Mouse (Mus musculus) macrophage (primary cell): ENCODE measurements around the gene Hnrnpa1. TPM values are rescaled to one million over a fixed set of nuclear protein-coding genes. Genes with fewer than 3 reads are reported as not detected.
"Not testable (repeated sequence)": the region's sequence is repeated elsewhere in the genome, so short reads cannot be mapped to it uniquely, and the experiment has no call there.

Experiments
- H3K27ac ChIP-seq: fragments of 350-480 bp; formaldehyde crosslinking; 2 replicates; pipeline ENCODE4 v1.9.0; 2021
- H3K36me3 ChIP-seq: fragments of 350-480 bp; formaldehyde crosslinking; 2 replicates; pipeline ENCODE4 v1.9.0; 2021; ENCODE audit errors: inconsistent target
- H3K4me3 ChIP-seq: fragments of 350-480 bp; formaldehyde crosslinking; 2 replicates; pipeline ENCODE4 v1.9.0; 2021; ENCODE audit errors: inconsistent target
- H3K79me2 ChIP-seq: fragments of 350-480 bp; formaldehyde crosslinking; 2 replicates; pipeline ENCODE4 v1.9.0; 2021; ENCODE audit errors: inconsistent target
- WGBS: methylation state at CpG from one replicate; pipeline ENCODE4 v1.1.7; 2026; ENCODE audit warnings: inconsistent platforms; ENCODE audit not compliant: missing documents; 5-methylcytosine and 5-hydroxymethylcytosine counted together
- polyA plus RNA-seq: library from polyadenylated mRNA; stranded (reverse); fragments of 250-400 nt; gene quantifications from 3 replicates; pipeline ENCODE4 v1.2.4, GENCODE M21; 2018; ENCODE audit warnings: inconsistent platforms

The Hnrnpa1 gene
- polyA plus RNA-seq, 1 experiment from 2014 or later = 228 TPM

DNA sequence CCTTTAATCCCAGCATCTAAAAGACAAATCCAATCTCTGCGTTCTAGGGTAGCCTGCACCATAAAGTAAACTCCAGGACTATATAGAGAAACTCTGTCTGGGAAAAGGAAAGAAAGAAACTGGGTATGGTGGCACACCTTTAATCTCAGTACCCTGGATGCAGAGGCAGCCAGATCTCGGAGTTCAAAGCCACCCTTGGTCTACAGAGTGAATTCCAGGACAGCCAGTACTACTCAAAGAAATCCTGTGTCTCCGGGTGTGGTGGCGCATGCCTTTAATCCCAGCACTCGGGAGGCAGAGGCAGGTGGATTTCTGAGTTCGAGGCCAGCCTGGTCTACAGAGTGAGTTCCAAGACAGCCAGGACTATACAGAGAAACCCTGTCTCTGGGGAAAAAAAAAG is 9.3 kb downstream of the Hnrnpa1 start:
- not testable (repeated sequence) for H3K79me2 ChIP-seq, H3K4me3 ChIP-seq, H3K27ac ChIP-seq
- 96% methylated on average over 4 of the region's 6 CpGs for WGBS
- peaks cover 37% of the 10 kb centered on the region for H3K36me3 ChIP-seq

DNA sequence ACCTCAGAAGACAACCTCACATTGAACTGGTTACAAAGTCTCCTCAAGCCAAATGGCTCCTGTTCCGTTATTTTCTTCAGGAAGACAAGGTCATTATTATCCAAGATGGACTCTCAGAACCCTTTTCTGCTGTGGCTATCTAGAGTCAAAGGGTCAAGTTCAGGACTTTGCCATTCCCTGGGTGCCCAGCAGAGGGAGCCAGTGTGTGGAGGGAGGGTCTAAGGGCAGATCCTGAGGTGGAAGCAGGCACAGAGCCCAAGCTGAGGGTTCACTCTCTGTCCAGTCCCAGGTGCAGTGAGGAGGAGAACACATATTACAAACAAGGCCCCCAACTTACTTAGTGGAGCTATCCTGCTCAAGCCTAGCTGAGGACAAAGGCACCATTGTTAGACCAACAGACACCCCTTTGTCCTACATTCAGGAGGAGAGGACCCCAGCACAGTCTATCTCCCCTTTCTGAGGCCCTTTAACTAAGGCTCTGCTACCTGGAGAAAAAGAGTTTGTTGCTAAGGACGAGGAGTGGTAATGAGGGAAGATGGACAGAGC is 10.0 kb downstream of the Hnrnpa1 start:
- no peak overlapping the region for H3K27ac ChIP-seq
- H3K79me2 ChIP-seq = peaks cover 6% of the 10 kb centered on the region; the same call in 1 of the 2 replicates
- H3K4me3 ChIP-seq = no peak overlapping the region
- WGBS = 31% methylated on average over 2 of the region's 2 CpGs
- peaks cover 32% of the 10 kb centered on the region for H3K36me3 ChIP-seq

DNA sequence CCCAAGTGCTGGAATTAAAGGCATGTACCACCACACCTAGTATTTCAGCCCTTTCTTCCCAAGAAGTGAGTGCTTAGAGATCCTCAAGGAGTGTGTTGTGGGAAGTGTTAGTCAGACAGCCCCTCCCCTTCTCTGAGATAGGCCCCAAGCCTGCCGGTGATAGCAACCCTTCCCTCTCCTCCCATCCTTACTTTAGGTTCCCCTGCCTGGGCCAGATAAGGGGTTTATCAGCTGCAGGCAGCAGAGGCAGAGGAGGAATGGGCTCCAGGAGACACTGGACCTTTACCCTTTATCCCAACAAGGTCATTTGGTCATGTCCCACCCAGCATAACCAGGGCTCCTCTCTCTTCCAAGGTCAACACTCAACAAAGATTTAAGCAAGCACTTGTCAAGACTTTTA is 11.4 kb downstream of the Hnrnpa1 start:
- H3K4me3 ChIP-seq = no peak overlapping the region
- no peak overlapping the region for H3K27ac ChIP-seq
- H3K36me3 ChIP-seq = peaks cover 19% of the 10 kb centered on the region
- peaks cover 6% of the 10 kb centered on the region; the same call in 1 of the 2 replicates for H3K79me2 ChIP-seq
- WGBS = 40% methylated on average over 1 of the region's 1 CpGs

DNA sequence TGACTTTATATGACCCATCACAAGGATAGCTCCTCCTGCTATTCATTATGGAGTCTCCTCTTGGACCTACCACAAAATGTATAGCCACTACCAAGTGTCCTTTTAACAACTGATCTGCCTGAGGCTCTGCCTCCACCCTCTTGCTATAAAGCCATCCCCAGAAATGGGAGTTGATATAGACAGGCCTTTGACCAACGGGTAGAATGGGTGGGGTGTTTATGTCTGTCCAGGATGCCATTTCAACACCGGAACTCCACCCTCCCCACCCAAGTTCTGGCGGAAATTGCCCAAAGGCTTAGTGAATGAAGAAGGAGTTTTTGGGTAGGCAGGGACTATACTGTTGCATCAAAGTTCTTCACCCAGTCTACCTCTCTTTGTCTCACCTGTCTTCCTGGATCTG is 12.4 kb downstream of the Hnrnpa1 start:
- Histone ChIP-seq H3K79me2 (peaks cover 6% of the 10 kb centered on the region; the same call in 1 of the 2 replicates), H3K27ac (no peak overlapping the region), H3K4me3 (no peak overlapping the region), H3K36me3 (peaks cover 9% of the 10 kb centered on the region; the same call in 1 of the 2 replicates)
- 28% methylated on average over 3 of the region's 3 CpGs for WGBS

DNA sequence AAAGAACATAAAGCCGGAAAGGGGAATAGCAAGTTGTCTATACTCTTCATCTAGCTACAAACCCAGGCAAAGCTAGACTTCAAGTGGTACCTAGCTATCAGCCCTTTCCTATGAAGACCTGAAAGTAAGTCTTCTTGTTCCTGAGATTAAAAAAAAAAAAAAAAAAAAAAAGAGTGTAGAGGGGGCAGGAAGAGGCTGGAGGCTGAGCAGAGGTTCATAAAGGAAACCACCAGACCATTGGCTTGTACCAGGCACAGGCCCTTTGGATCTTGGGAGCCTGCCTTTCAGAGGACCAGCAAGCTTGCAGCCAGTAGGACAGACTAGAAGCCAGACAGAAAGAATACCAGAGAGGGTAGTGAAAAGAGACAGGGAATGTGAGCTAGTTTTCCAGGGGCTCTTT is 13.1 kb downstream of the Hnrnpa1 start:
- no peak overlapping the region for H3K27ac ChIP-seq
- H3K36me3 ChIP-seq = 0 out of 2 replicates have a peak, but pooled peaks cover 3% of the 10 kb centered on the region
- 54% methylated on average over 1 of the region's 1 CpGs for WGBS
- H3K79me2 ChIP-seq = peaks cover 6% of the 10 kb centered on the region; the same call in 1 of the 2 replicates
- no peak overlapping the region for H3K4me3 ChIP-seq

DNA sequence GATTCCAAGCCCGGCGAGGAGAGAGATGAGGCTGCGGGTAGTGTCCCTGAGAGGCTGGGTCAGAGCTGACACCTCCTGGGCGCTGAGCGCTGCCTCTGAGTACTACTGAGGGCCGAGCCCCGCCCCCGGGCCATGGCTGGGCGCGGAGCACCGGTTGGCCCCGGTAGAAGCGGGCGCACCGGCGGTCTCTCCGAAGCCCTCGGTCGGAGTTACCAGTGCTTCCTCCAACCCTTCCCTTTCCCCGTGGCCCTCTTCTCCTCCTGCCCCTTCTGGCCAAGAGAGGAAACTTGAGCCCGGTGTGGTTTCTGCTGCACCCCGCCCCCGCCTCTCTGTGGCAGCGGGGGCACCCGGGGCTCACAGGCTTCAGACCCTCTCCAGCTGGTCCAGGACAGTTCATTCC is 14.9 kb downstream of the Hnrnpa1 start:
- Histone ChIP-seq H3K36me3 (no peaks in the 10 kb centered on the region), H3K27ac (no peak overlapping the region), H3K79me2 (peaks cover 6% of the 10 kb centered on the region; the same call in 1 of the 2 replicates), H3K4me3 (peak overlapping the region; percentile 29)
- WGBS = 3% methylated on average over 25 of the region's 25 CpGs

DNA sequence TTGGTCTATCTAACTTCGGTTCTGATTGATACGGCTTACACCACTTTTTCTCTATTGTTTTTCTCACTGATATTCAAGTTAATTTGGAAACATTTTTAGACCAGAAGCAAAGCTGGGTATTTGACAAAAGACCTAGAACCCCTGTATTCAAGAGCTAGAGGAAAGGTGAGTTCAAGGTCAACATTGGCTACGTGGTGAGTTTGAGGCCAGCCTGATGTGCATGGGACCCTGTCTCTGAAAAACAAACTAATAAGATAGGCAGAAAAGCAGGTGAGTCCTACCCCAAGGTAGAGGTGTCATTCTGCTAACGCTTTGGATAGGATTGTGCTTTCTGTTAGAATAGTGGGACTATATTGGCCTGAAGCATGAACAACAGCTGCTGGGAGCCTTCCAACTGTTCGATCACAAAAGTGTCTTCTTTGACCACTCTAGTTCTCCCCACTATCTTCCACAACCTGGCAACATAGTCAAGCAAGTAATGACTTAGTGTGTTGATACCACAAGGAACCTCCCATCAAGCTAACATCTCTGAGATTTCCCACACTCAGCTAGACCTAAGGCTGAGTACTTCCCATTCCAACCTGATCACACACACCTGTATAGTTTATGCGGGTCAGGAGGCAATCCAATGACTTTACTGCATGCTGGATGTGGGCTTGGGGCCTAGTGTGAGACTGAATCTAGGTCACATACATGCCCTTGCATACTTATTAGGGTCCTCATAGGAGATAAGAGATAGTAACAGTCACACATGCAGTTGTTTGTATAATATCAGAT is 16.2 kb downstream of the Hnrnpa1 start:
- H3K36me3 ChIP-seq = no peaks in the 10 kb centered on the region
- peaks cover 6% of the 10 kb centered on the region; the same call in 1 of the 2 replicates for H3K79me2 ChIP-seq
- H3K27ac ChIP-seq = no peak overlapping the region
- H3K4me3 ChIP-seq = no peak overlapping the region
- WGBS = 72% methylated on average over 6 of the region's 6 CpGs

DNA sequence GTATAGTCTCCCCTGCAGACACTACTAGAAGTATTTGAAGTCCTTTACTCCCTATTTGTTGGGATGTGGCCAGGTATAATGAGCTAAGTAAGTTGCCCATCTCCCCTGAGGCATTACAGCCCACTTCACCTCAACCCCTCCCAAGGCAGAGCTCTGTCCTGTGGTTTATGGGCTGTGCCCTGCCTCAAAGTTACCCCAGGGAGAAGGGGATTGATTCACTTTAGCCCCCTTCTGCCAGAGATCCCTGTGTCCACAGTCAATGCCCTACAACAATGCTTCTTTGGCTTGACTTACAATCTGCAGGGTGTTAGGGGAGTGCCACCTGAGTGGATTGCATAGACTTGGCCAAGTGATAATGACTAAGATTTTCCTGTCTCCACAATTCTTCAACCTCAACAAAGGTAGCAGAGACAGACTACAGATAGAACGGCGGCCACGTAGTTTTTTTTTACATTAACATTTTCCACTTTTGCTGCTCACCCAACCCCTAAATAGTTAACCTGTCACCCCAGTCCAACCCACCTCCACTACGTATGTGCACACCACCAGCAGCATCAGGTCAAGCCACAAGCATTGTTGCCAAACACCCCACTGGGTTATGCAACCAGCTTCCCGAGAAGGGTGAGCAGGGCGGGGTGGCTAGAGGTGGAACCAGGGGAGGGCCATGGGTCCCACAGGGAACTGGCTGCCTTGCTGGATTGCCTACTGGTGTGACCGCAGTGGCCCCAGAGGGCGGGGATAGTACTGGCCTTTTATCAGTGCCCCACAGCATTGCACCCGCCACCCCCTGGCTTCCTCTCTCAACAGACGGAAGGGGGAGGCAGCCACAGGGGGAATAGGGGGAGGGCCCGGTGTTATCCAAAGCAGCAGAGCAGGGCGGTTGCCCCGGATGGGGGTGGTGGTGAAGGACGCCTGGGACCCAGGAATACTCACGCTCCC is 17.8 kb downstream of the Hnrnpa1 start, which contains the start of gene Nfe2:
TSS of gene Nfe2 (minus strand) at position 614 of the 939 bp plus-strand sequence.
- no peak within 1 kb of the TSS for H3K4me3 ChIP-seq
- WGBS = 5% methylated on average over 14 of the region's 15 CpGs
- peak within 1 kb of the TSS; percentile 48 for H3K27ac ChIP-seq

DNA sequence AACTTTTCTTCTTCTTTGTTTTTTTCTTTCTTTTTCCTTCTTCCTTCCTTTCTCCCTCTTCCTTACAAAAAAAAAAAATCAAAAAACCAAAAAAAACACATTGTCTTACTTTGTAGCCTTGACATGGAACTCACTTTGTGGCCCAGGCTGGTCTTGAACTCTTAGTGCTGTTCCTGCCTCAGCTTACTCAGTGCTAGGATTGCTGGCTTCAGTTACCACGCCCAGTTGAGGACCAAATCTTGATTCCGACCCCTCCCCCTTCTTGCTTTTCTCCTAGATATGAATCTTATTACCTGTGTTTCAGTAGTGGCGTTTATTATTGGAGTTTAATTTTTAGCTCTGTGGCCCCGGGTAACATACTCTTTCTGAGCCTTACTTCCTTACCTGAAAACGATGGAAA is 18.9 kb downstream of the Hnrnpa1 start:
- WGBS = 20% methylated on average over 5 of the region's 5 CpGs
- Histone ChIP-seq H3K36me3 (no peaks in the 10 kb centered on the region), H3K27ac (no peak overlapping the region), H3K79me2 (peaks cover 6% of the 10 kb centered on the region; the same call in 1 of the 2 replicates), H3K4me3 (no peak overlapping the region)

More for the DNA sequence above, 17.8 kb downstream of the Hnrnpa1 start, which contains the start of gene Nfe2:
- Histone ChIP-seq H3K79me2 (peaks cover 6% of the 10 kb centered on the region; the same call in 1 of the 2 replicates), H3K36me3 (no peaks in the 10 kb centered on the region)

DNA sequence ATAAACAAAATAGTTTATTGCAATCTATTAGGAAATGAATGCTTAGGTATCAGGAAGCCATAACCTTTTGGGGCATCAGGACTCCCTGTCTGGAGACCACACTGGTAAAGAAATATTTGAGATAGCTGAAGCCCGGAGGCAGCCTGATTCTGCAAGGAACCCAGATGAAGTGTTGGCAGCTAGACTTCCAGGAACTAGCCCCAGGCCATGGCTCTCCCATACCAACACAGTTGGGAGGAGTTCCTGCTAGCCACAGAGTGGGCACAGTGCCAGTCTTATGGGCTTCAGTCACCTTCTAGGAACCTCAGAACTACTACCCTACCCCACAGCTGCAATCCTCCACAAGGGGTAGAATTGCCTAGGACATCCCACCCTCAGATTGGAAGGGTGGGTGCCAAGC is 19.8 kb downstream of the Hnrnpa1 start:
- Histone ChIP-seq H3K27ac (peak overlapping the region; percentile 32), H3K4me3 (peak overlapping the region; percentile 4; the same call in 1 of the 2 replicates), H3K36me3 (no peaks in the 10 kb centered on the region)

DNA sequence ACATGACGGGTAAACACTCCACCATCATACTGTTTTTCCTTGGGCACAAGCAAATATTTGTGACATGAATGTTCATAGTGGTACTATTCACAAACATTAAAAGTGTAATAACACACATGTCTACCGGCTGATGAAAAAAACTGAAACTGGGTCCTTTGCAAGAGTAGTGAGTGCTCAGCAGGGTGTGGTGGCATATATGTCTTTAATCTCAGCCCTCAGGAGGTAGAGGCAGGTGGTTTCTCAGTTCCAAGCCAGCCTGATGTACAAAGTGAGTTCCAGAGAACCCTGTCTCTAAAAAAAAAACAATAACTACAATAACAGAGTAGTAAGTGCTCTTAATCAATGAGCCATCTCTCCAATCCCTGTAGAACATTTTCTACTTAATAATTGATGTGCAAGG is 24.6 kb downstream of the Hnrnpa1 start:
- Histone ChIP-seq H3K27ac (no peak overlapping the region), H3K79me2 (no peaks in the 10 kb centered on the region), H3K4me3 (no peak overlapping the region), H3K36me3 (no peaks in the 10 kb centered on the region)
- WGBS = 100% methylated on average over 2 of the region's 2 CpGs

More for the DNA sequence above, 19.8 kb downstream of the Hnrnpa1 start:
- no peaks in the 10 kb centered on the region for H3K79me2 ChIP-seq
- 0% methylated on average over 1 of the region's 1 CpGs for WGBS

DNA sequence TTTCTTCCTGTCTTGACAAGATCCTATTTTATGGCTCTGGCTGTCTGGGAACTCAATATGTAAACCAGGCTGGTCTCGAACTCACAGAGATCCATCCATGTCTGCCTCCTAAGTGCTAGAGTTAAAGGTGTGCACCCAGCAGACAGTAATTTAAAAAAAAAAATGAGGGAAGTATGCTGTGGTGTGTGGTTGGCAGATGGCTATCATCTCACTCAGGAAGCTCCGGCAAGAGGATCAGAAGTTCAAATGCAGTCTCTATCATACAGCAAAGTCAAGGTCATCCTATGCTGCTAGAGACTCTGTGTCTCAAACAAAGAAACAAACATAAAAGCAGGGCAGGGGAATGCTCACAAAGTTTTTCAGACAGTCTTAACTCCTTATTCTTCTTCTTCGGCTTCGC is 28.7 kb downstream of the Hnrnpa1 start:
- H3K79me2 ChIP-seq = peaks cover 13% of the 10 kb centered on the region
- WGBS = 85% methylated on average over 3 of the region's 4 CpGs

DNA sequence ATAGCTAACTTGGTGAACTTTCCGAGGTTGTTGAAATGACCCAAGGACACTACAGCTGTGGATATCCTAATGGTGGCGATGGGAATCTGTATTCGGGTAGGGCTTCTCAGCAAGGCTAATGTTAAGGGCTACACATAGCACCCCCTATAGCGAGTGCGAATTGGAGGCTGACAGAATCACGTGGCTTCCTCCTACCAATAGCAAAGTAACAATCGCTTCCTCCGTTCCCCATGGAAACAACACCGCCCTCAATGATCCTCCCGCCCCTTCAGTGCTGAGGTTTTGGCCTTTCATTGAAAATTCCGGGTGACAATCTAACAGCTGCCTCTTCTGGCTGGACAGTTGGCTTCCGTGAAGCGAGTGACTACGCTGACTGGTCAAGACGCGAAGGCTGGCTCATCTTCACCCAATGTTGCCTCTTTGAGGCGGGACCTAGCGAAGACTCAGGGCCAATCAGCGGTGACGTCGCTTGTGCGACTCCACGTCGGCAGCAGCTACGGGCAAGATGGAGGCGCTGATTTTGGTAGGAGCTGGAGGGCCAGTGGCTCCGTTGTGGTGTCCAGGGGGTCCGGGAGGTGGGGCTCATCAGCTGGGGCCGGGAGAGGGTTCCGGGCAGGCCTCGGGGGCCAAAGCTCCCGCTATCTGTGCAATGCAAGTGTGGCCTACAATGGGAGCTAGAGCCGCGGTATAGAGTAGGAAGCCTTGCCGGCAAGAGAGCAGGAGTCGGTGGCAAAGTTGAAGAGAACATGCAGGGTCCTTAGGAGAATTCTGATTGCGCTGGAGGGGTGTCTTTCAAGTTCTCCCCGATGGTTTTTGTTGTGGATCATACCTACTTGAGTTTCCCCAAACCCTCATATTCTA is 32.4 kb downstream of the Hnrnpa1 start, which contains the start of gene Copz1:
TSS of gene Copz1 (plus strand) at position 296 of the 861 bp plus-strand sequence.
- under 1% methylated on average over 38 of the region's 38 CpGs for WGBS
- peaks cover 50% of the 10 kb centered on the region for H3K79me2 ChIP-seq
- H3K36me3 ChIP-seq = no peaks in the 10 kb centered on the region
- H3K4me3 ChIP-seq = peak within 1 kb of the TSS; percentile 97
- H3K27ac ChIP-seq = peak within 1 kb of the TSS; percentile 64

More for the DNA sequence above, 28.7 kb downstream of the Hnrnpa1 start:
- no peaks in the 10 kb centered on the region for H3K36me3 ChIP-seq
- H3K27ac ChIP-seq = no peak overlapping the region
- no peak overlapping the region for H3K4me3 ChIP-seq
